In the genomic region with DNA sequence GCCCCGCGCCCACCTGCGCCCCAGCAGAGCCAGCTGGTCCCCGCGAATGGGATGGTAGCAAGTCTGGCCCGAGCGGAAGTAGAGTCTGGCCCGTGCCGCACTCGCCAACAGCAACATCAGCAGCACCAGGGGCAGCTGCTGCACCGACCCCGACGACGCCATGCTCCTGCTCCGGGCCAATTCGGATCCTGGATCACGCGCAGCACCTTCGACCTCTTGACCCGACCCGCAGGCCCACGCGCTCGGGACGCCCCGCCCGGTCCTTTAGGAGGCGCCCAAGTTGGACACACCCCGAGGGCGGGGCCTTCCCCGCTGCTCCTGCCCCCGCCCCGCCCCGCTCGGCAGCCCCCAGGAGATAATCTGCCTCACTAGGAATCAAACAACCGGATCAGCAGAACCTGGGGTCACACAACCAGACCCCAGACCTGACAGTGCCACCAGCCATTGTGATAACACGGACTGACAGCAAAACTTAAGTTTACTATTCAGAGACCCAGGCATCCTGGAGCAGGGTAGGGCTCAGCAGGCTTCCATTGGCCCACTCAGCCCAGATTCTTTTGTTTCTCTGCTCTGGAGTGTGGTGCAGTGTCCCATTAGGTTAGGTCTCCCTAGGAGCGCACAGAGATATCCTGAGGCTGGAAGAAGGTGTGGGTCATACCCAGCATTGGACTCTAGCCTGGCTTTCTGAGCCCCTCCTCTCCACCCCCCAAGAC, we compare ENCODE assay signal across 8 mouse cellular contexts. TPM values are rescaled to one million over a fixed set of nuclear protein-coding genes. Genes with fewer than 3 reads are reported as not detected.
DNase-seq lines count a peak whose midpoint lies in the region; ATAC-seq lines count a peak whose summit lies in the region.

A gene (minus strand): TSS at position 303 of the 713 bp plus-strand sequence.

- peak within 1 kb of the TSS; percentile 75 for H3K4me2 ChIP-seq in limb, embryonic 12.5 days
- H3K4me2 ChIP-seq in midbrain, embryonic 13.5 days (replicated peaks), result peak within 1 kb of the TSS; percentile 74

- H3K9me3 ChIP-seq in embryonic facial prominence, embryonic 10.5 days, result no peaks in the 10 kb centered on the region
- H3K9me3 ChIP-seq in limb, embryonic 12.5 days, result no peaks in the 10 kb centered on the region
- no peaks in the 10 kb centered on the region for H3K9me3 ChIP-seq in midbrain, embryonic 13.5 days

- peak within 1 kb of the TSS; percentile 67 for H3K4me3 ChIP-seq in embryonic facial prominence, embryonic 10.5 days
- peak within 1 kb of the TSS; percentile 59 for H3K4me3 ChIP-seq in limb, embryonic 12.5 days (replicated peaks)
- peak within 1 kb of the TSS; percentile 55 for H3K4me3 ChIP-seq in midbrain, embryonic 13.5 days (replicated peaks)

- DNase-seq in frontal cortex, postnatal 14 days (ENCODE audit: low spot score in 2 of 2), result no peak
- DNase-seq in embryonic facial prominence, embryonic 10.5 days (ENCODE audit: low spot score), result peak; percentile 82
- DNase-seq in heart, adult 18-20 months, result peak; percentile 85 to 86
- DNase-seq in kidney, adult 18-20 months, result peak; percentile 83
- DNase-seq in spleen, adult 18-20 months, result peak; percentile 70 to 86

- no peaks in the 10 kb centered on the region for H3K27me3 ChIP-seq in embryonic facial prominence, embryonic 10.5 days (replicated peaks; ENCODE audit: low read depth, poor library complexity, severe bottlenecking)
- no peaks in the 10 kb centered on the region for H3K27me3 ChIP-seq in limb, embryonic 12.5 days
- no peaks in the 10 kb centered on the region for H3K27me3 ChIP-seq in midbrain, embryonic 13.5 days

- peak within 1 kb of the TSS; percentile 87 for H3K27ac ChIP-seq in embryonic facial prominence, embryonic 10.5 days (replicated peaks)
- H3K27ac ChIP-seq in limb, embryonic 12.5 days, result 0 out of 2 replicates have a peak within 1 kb of the TSS, but pooled peaks have one; percentile 23
- H3K27ac ChIP-seq in midbrain, embryonic 13.5 days, result no peak within 1 kb of the TSS

- WGBS in embryonic facial prominence, embryonic 10.5 days, result 1% methylated on average over 38 of the region's 38 CpGs
- 1% methylated on average over 38 of the region's 38 CpGs for WGBS in limb, embryonic 12.5 days
- under 1% methylated on average over 38 of the region's 38 CpGs for WGBS in midbrain, embryonic 13.5 days

- H3K36me3 ChIP-seq in embryonic facial prominence, embryonic 10.5 days (replicated peaks), result peaks cover 33% of the 10 kb centered on the region
- H3K36me3 ChIP-seq in limb, embryonic 12.5 days, result peaks cover 26% of the 10 kb centered on the region
- peaks cover 4% of the 10 kb centered on the region; the same call in 1 of the 2 replicates for H3K36me3 ChIP-seq in midbrain, embryonic 13.5 days

- H3K4me1 ChIP-seq in embryonic facial prominence, embryonic 10.5 days, result peaks cover 39% of the 10 kb centered on the region
- peaks cover 26% of the 10 kb centered on the region for H3K4me1 ChIP-seq in limb, embryonic 12.5 days (replicated peaks)
- H3K4me1 ChIP-seq in midbrain, embryonic 13.5 days (replicated peaks), result peaks cover 29% of the 10 kb centered on the region

- ATAC-seq in frontal cortex, adult (ENCODE audit: low TSS enrichment), result peak; percentile 76
- peak; percentile 75 for ATAC-seq in limb, embryonic 12.5 days (ENCODE audit: insufficient number of reproducible peaks, insufficient read depth, low FRiP score, low TSS enrichment, low read depth)
- peak; percentile 79 for ATAC-seq in midbrain, embryonic 13.5 days

- H3K9ac ChIP-seq in limb, embryonic 12.5 days (replicated peaks), result peak within 1 kb of the TSS; percentile 70
- peak within 1 kb of the TSS; percentile 70 for H3K9ac ChIP-seq in midbrain, embryonic 13.5 days (replicated peaks)

RNA-seq across cellular contexts. Expression of the gene that starts here (rescaled TPM):
- polyA plus RNA-seq in embryonic facial prominence, embryonic 10.5 days (2016; fragmentation: Nextera tagmentation; extraction: Ambion mirVana), result 92.6 and 95.4 TPM in 2 replicates
- total RNA-seq in heart, adult 18-20 months (2021), result 10 to 100 TPM; 30.0 to 40.1 TPM
- polyA plus RNA-seq in limb, embryonic 12.5 days (2016; fragmentation: Nextera tagmentation; extraction: Ambion mirVana), result 105 and 110 TPM in 2 replicates
- 66.1 and 74.5 TPM in 2 replicates for polyA plus RNA-seq in midbrain, embryonic 13.5 days (2015; fragmentation: Nextera tagmentation; extraction: Ambion mirVana)

Comparison
In these comparisons a context has a peak if more than half of its experiments do, and no peak if none do; other contexts are left out.
1. DNase-seq: peak in embryonic facial prominence, embryonic 10.5 days (single experiment), heart, adult 18-20 months (2 of 2), kidney, adult 18-20 months (single experiment) and spleen, adult 18-20 months (2 of 2); none in frontal cortex, postnatal 14 days (0 of 2).
2. Peak in every context shown above with its lines, with median percentiles within 50 percentile points of each other: ATAC-seq and H3K4me3 ChIP-seq.